Mouse (Mus musculus) heart, adult 2 months (tissue): ENCODE measurements around the gene Ephb2. TPM values are rescaled to one million over a fixed set of nuclear protein-coding genes. Genes with fewer than 3 reads are reported as not detected.
A peak's percentile ranks its signal among the peaks of the same experiment; 100 is the strongest.

ENCODE experiments used
- DNase-seq, 2 experiments: peaks; one replicate each; pipeline ENCODE4 v3.0.0; 2021
- H3K27ac ChIP-seq: fragments of 200-600 bp; 2 replicates; pipeline ENCODE4 v1.8.1; 2022
- H3K27me3 ChIP-seq: fragments of 200-500 bp; 2 replicates; pipeline ENCODE4 v1.6.1; 2012; ENCODE audit warnings: mild to moderate bottlenecking, low read length, inconsistent platforms, mixed read lengths; ENCODE audit not compliant: control insufficient read depth, insufficient read depth
- H3K36me3 ChIP-seq: fragments of 200-500 bp; 2 replicates; pipeline ENCODE4 v1.6.1; 2012; ENCODE audit warnings: low read length, inconsistent platforms; ENCODE audit not compliant: control insufficient read depth, insufficient read depth
- H3K4me1 ChIP-seq: fragments of 200-500 bp; 2 replicates; pipeline ENCODE4 v1.6.1; 2011; ENCODE audit warnings: low read length; ENCODE audit not compliant: control insufficient read depth, insufficient read depth
- H3K4me3 ChIP-seq: fragments of 200-600 bp; 2 replicates; pipeline ENCODE4 v1.8.1; 2022
- H3K79me2 ChIP-seq: fragments of 200-500 bp; replicated peaks from 2 replicates; pipeline ENCODE4 v1.6.1; 2012; ENCODE audit warnings: mild to moderate bottlenecking, inconsistent platforms, low read length, moderate library complexity, mixed read lengths; ENCODE audit not compliant: control insufficient read depth, insufficient read depth
- H3K9ac ChIP-seq: fragments of 200-500 bp; 2 replicates; pipeline ENCODE4 v1.6.1; 2012; ENCODE audit warnings: low read depth, mild to moderate bottlenecking, control low read depth, inconsistent platforms, low read length, mixed read lengths
- CTCF ChIP-seq: fragments of 200-600 bp; IDR thresholded peaks from 2 replicates; pipeline ENCODE4 v1.8.1; 2022; ENCODE audit warnings: antibody characterized with exemption, mild to moderate bottlenecking, moderate library complexity
- EP300 ChIP-seq: fragments of 200-500 bp; IDR thresholded peaks from 2 replicates; pipeline ENCODE4 v1.6.1; 2011; ENCODE audit warnings: low read depth, low read length, control low read depth; ENCODE audit not compliant: insufficient read depth
- POLR2A ChIP-seq: fragments of 200-500 bp; IDR thresholded peaks from 2 replicates; pipeline ENCODE4 v1.6.1; 2011; ENCODE audit warnings: mild to moderate bottlenecking, low read depth, low read length, control low read depth; ENCODE audit not compliant: insufficient read depth
- WGBS: fragments of 180-500 bp; shearing (Covaris S2); methylation state at CpG from one replicate; pipeline ENCODE4 v1.1.7; 2018; 5-methylcytosine and 5-hydroxymethylcytosine counted together
- intact Hi-C: fragments of 180-260 bp; cut with DNase I; formaldehyde crosslinking; loops from one replicate; pipeline ENCODE4 v1.15.1; 2025
- microRNA-seq, 2 experiments: library from miRNA; unstranded; fragments of <30 nt; microRNA quantifications; one replicate each; pipeline ENCODE4 v1.2.0; 2021
- polyA plus RNA-seq: library from polyadenylated mRNA; depleted of rRNA; stranded (reverse); fragments of >200 nt; gene quantifications from 2 replicates; pipeline ENCODE4 v1.2.3, GENCODE M21; 2012; rRNA removed
- total RNA-seq, 2 experiments: library from RNA; stranded (reverse); gene quantifications; 2 replicates each; pipeline ENCODE4 v1.2.3; 2021

The Ephb2 gene
- total and polyA plus RNA-seq, 3 experiments, result 0.73 to 0.96 (median 0.77) TPM

GRCm38 (mm10) chr4:136601476-136601875 lies 234.3 kb downstream of the Ephb2 start:
- 3% methylated on average over 13 of the region's 13 CpGs for WGBS
- peak; percentile 51 to 58 for DNase-seq
- Histone ChIP-seq H3K27ac (peak overlapping the region; percentile 71), H3K4me1 (peaks cover 1% of the 10 kb centered on the region; the same call in 1 of the 2 replicates), H3K79me2 (peaks cover 7% of the 10 kb centered on the region), H3K4me3 (peak overlapping the region; percentile 82), H3K9ac (no peak overlapping the region), H3K27me3 (no peaks in the 10 kb centered on the region), H3K36me3 (peaks cover 6% of the 10 kb centered on the region)
- TF ChIP-seq EP300 (no peak), CTCF (no peak), POLR2A (no peak)
- intact Hi-C loops, result loop anchor here (5.0 kb wide), 2 partner anchors 74 to 144 kb away; no protein-coding TSS in a partner anchor

- no peak for TF ChIP-seq EP300
- TF ChIP-seq POLR2A, result no peak
- no peak for TF ChIP-seq CTCF
- Histone ChIP-seq H3K4me1 (peaks cover 3% of the 10 kb centered on the region), H3K9ac (no peak overlapping the region), H3K79me2 (peaks cover 9% of the 10 kb centered on the region), H3K27ac (no peak overlapping the region), H3K27me3 (no peaks in the 10 kb centered on the region), H3K36me3 (peaks cover 6% of the 10 kb centered on the region), H3K4me3 (no peak overlapping the region)
- WGBS, result 89% methylated on average over 2 of the region's 2 CpGs
- intact Hi-C loops, result loop anchor here (5.0 kb wide), 2 partner anchors 73 to 143 kb away; no protein-coding TSS in a partner anchor
- no peak for DNase-seq
Measured at GRCm38 (mm10) chr4:136600536-136600935, 235.3 kb downstream of the Ephb2 start.

GRCm38 (mm10) chr4:136599869-136600268 lies 235.9 kb downstream of the Ephb2 start:
- TF ChIP-seq EP300 (no peak), CTCF (peak; percentile 24; the same call in 1 of the 2 replicates), POLR2A (no peak)
- 93% methylated on average over 3 of the region's 3 CpGs for WGBS
- no peak for DNase-seq
- no peaks in the 10 kb centered on the region for H3K27me3 ChIP-seq
- peaks cover 9% of the 10 kb centered on the region for H3K79me2 ChIP-seq
- H3K9ac ChIP-seq, result no peak overlapping the region
- H3K27ac ChIP-seq, result no peak overlapping the region
- H3K4me3 ChIP-seq, result no peak overlapping the region
- H3K36me3 ChIP-seq, result peaks cover 6% of the 10 kb centered on the region
- H3K4me1 ChIP-seq, result peaks cover 3% of the 10 kb centered on the region
- intact Hi-C loops, result loop anchor here (5.0 kb wide), 2 partner anchors 73 to 143 kb away; no protein-coding TSS in a partner anchor

GRCm38 (mm10) chr4:136598268-136598876 lies 237.4 kb downstream of the Ephb2 start:
- TF ChIP-seq POLR2A (no peak), EP300 (no peak), CTCF (no peak)
- intact Hi-C loops, result no loop called here
- Histone ChIP-seq H3K27ac (no peak overlapping the region), H3K27me3 (no peaks in the 10 kb centered on the region), H3K9ac (no peak overlapping the region), H3K4me1 (peaks cover 3% of the 10 kb centered on the region), H3K4me3 (no peak overlapping the region), H3K36me3 (peaks cover 6% of the 10 kb centered on the region), H3K79me2 (peaks cover 11% of the 10 kb centered on the region)
- 74% methylated on average over 7 of the region's 7 CpGs for WGBS
- no peak for DNase-seq

Small RNAs within 50 kb of the gene (microRNA-seq; reads per million reads assigned to microRNA genes)
- 0 reads per million in 2 experiments for gene Gm22180

Other genes with a start within 250 kb of the Ephb2 start
- gene Kdm1a, start 233.3 kb downstream of the Ephb2 start, total RNA-seq, result 10 to 100 TPM; 27.0 to 27.1 TPM
- 18.7 and 28.1 TPM in 2 replicates for gene Kdm1a, start 233.3 kb downstream of the Ephb2 start, polyA plus RNA-seq
- gene Tex46, start 225.6 kb downstream of the Ephb2 start, total RNA-seq, result not detected
- gene Tex46, start 225.6 kb downstream of the Ephb2 start, polyA plus RNA-seq, result not detected in 2 replicates
- not detected for gene Lactbl1, start 213.4 kb downstream of the Ephb2 start, total RNA-seq
- gene Lactbl1, start 213.4 kb downstream of the Ephb2 start, polyA plus RNA-seq, result 0.08 and 0.18 TPM in 2 replicates
- gene C1qb, start 50.2 kb upstream of the Ephb2 start, total RNA-seq, result 10 to 100 TPM; 52.8 to 54.8 TPM
- 70.8 and 74.0 TPM in 2 replicates for gene C1qb, start 50.2 kb upstream of the Ephb2 start, polyA plus RNA-seq
- gene C1qc, start 57.1 kb upstream of the Ephb2 start, total RNA-seq, result 10 to 100 TPM; 39.6 to 41.5 TPM
- gene C1qc, start 57.1 kb upstream of the Ephb2 start, polyA plus RNA-seq, result 57.0 and 63.2 TPM in 2 replicates
- 10 to 100 TPM; 49.3 to 51.0 TPM for gene C1qa, start 62.8 kb upstream of the Ephb2 start, total RNA-seq
- 46.8 and 50.2 TPM in 2 replicates for gene C1qa, start 62.8 kb upstream of the Ephb2 start, polyA plus RNA-seq
- not detected for gene Epha8, start 120.8 kb upstream of the Ephb2 start, total RNA-seq
- 0.08 TPM in 1 of 2 replicates, not detected in the other for gene Epha8, start 120.8 kb upstream of the Ephb2 start, polyA plus RNA-seq
- 1 to 10 TPM; 7.3 to 8.0 TPM for gene Zbtb40, start 212.8 kb upstream of the Ephb2 start, total RNA-seq
- 5.6 and 9.3 TPM in 2 replicates for gene Zbtb40, start 212.8 kb upstream of the Ephb2 start, polyA plus RNA-seq